Mouse (Mus musculus): Measurements from ENCODE around the gene Zfp655. TPM values are rescaled to one million over a fixed set of nuclear protein-coding genes. Genes with fewer than 3 reads are reported as not detected.

The Zfp655 gene
- polyA plus RNA-seq (2016; fragmentation: Nextera tagmentation; extraction: Ambion mirVana): 36.6 and 39.6 TPM in 2 replicates

- H3K9ac ChIP-seq: peak within 1 kb of the TSS; percentile 99
- under 1% methylated on average over 42 of the region's 42 CpGs for WGBS
- H3K9me3 ChIP-seq: no peaks in the 10 kb centered on the region
- peaks cover 11% of the 10 kb centered on the region; the same call in 1 of the 2 replicates for H3K4me1 ChIP-seq
- no peaks in the 10 kb centered on the region for H3K27me3 ChIP-seq
- peaks cover 30% of the 10 kb centered on the region for H3K36me3 ChIP-seq
- H3K27ac ChIP-seq: peak within 1 kb of the TSS; percentile 86
- peak within 1 kb of the TSS; percentile 92 for H3K4me3 ChIP-seq
- peak within 1 kb of the TSS; percentile 73 for H3K4me2 ChIP-seq (replicated peaks)
- ATAC-seq (ENCODE audit: insufficient number of reproducible peaks, insufficient read depth, low FRiP score, low TSS enrichment): peak; percentile 95
Observed at GRCm38 (mm10) chr5:145231367-145231871, at the start of gene Zfp655. TSS of gene Zfp655 (plus strand) at chr5:145231715.

- Histone ChIP-seq H3K4me1 (peaks cover 11% of the 10 kb centered on the region), H3K9ac (no peak overlapping the region), H3K4me2 (replicated peaks) (no peak overlapping the region), H3K9me3 (no peaks in the 10 kb centered on the region), H3K36me3 (peaks cover 80% of the 10 kb centered on the region), H3K27me3 (no peaks in the 10 kb centered on the region), H3K27ac (no peak overlapping the region), H3K4me3 (no peak overlapping the region)
- 90% methylated on average over 2 of the region's 2 CpGs for WGBS
- ATAC-seq (ENCODE audit: insufficient number of reproducible peaks, insufficient read depth, low FRiP score, low TSS enrichment): no peak
Observed at GRCm38 (mm10) chr5:145185244-145185643, 46.3 kb upstream of the Zfp655 start.

GRCm38 (mm10) chr5:145189416-145189815 is 42.1 kb upstream of the Zfp655 start:
- Histone ChIP-seq H3K27ac (no peak overlapping the region), H3K9me3 (no peaks in the 10 kb centered on the region), H3K27me3 (no peaks in the 10 kb centered on the region), H3K9ac (no peak overlapping the region), H3K36me3 (peaks cover 41% of the 10 kb centered on the region), H3K4me1 (peaks cover 21% of the 10 kb centered on the region), H3K4me2 (replicated peaks) (peak overlapping the region; percentile 66; the same call in 1 of the 2 replicates), H3K4me3 (no peak overlapping the region)
- 96% methylated on average over 6 of the region's 6 CpGs for WGBS
- ATAC-seq (ENCODE audit: insufficient number of reproducible peaks, insufficient read depth, low FRiP score, low TSS enrichment): no peak

- WGBS: 58% methylated on average over 5 of the region's 5 CpGs
Observed at GRCm38 (mm10) chr5:145190373-145190772, 41.1 kb upstream of the Zfp655 start.

GRCm38 (mm10) chr5:145190875-145191798 is 40.4 kb upstream of the Zfp655 start:
- Histone ChIP-seq H3K36me3 (peaks cover 43% of the 10 kb centered on the region), H3K27ac (peak overlapping the region; percentile 85), H3K4me2 (replicated peaks) (peak overlapping the region; percentile 66), H3K9ac (peak overlapping the region; percentile 95), H3K9me3 (no peaks in the 10 kb centered on the region), H3K27me3 (no peaks in the 10 kb centered on the region), H3K4me1 (peaks cover 21% of the 10 kb centered on the region), H3K4me3 (peak overlapping the region; percentile 89)
- WGBS: 1% methylated on average over 41 of the region's 41 CpGs
- ATAC-seq (ENCODE audit: insufficient number of reproducible peaks, insufficient read depth, low FRiP score, low TSS enrichment): peak; percentile 77

More at GRCm38 (mm10) chr5:145190373-145190772, 41.1 kb upstream of the Zfp655 start:
- H3K4me1 ChIP-seq: peaks cover 21% of the 10 kb centered on the region
- peaks cover 43% of the 10 kb centered on the region for H3K36me3 ChIP-seq
- H3K4me2 ChIP-seq (replicated peaks): peak overlapping the region; percentile 66
- H3K9ac ChIP-seq: peak overlapping the region; percentile 95
- peak overlapping the region; percentile 89 for H3K4me3 ChIP-seq
- H3K9me3 ChIP-seq: no peaks in the 10 kb centered on the region
- no peak overlapping the region for H3K27ac ChIP-seq
- no peaks in the 10 kb centered on the region for H3K27me3 ChIP-seq
- no peak for ATAC-seq (ENCODE audit: insufficient number of reproducible peaks, insufficient read depth, low FRiP score, low TSS enrichment)

- no peak for ATAC-seq (ENCODE audit: insufficient number of reproducible peaks, insufficient read depth, low FRiP score, low TSS enrichment)
- H3K4me2 ChIP-seq (replicated peaks): peak within 1 kb of the TSS; percentile 66
- 85% methylated on average over 2 of the region's 2 CpGs for WGBS
- H3K9me3 ChIP-seq: no peaks in the 10 kb centered on the region
- H3K27ac ChIP-seq: peak within 1 kb of the TSS; percentile 85
- H3K4me3 ChIP-seq: peak within 1 kb of the TSS; percentile 89
- peak within 1 kb of the TSS; percentile 95 for H3K9ac ChIP-seq
- H3K4me1 ChIP-seq: peaks cover 21% of the 10 kb centered on the region
- H3K27me3 ChIP-seq: no peaks in the 10 kb centered on the region
- peaks cover 41% of the 10 kb centered on the region for H3K36me3 ChIP-seq
Observed at GRCm38 (mm10) chr5:145191962-145192361, 39.6 kb upstream of the Zfp655 start, which contains the start of gene Atp5j2. TSS of gene Atp5j2 (minus strand) at chr5:145192062.

GRCm38 (mm10) chr5:145200387-145200786 is 31.1 kb upstream of the Zfp655 start:
- peak overlapping the region; percentile 99 for H3K4me2 ChIP-seq (replicated peaks)
- H3K4me1 ChIP-seq: peaks cover 14% of the 10 kb centered on the region
- H3K9me3 ChIP-seq: no peaks in the 10 kb centered on the region
- H3K9ac ChIP-seq: no peak overlapping the region
- H3K4me3 ChIP-seq: no peak overlapping the region
- H3K27me3 ChIP-seq: no peaks in the 10 kb centered on the region
- no peak overlapping the region for H3K27ac ChIP-seq
- H3K36me3 ChIP-seq: peaks cover 13% of the 10 kb centered on the region
- ATAC-seq (ENCODE audit: insufficient number of reproducible peaks, insufficient read depth, low FRiP score, low TSS enrichment): no peak
- 77% methylated on average over 7 of the region's 7 CpGs for WGBS

- Histone ChIP-seq H3K9me3 (no peaks in the 10 kb centered on the region), H3K27ac (peak within 1 kb of the TSS; percentile 63), H3K9ac (peak within 1 kb of the TSS; percentile 79), H3K27me3 (no peaks in the 10 kb centered on the region), H3K4me1 (peaks cover 22% of the 10 kb centered on the region), H3K36me3 (0 out of 2 replicates have a peak, but pooled peaks cover 2% of the 10 kb centered on the region), H3K4me2 (replicated peaks) (peak within 1 kb of the TSS; percentile 99), H3K4me3 (peak within 1 kb of the TSS; percentile 89)
- ATAC-seq (ENCODE audit: insufficient number of reproducible peaks, insufficient read depth, low FRiP score, low TSS enrichment): no peak
- 2% methylated on average over 37 of the region's 37 CpGs for WGBS
Observed at GRCm38 (mm10) chr5:145201321-145201991, 30.1 kb upstream of the Zfp655 start, which contains the start of gene Zkscan14. TSS of gene Zkscan14 (minus strand) at chr5:145201868.

GRCm38 (mm10) chr5:145202446-145202845 is 29.1 kb upstream of the Zfp655 start:
- no peak for ATAC-seq (ENCODE audit: insufficient number of reproducible peaks, insufficient read depth, low FRiP score, low TSS enrichment)
- Histone ChIP-seq H3K9me3 (no peaks in the 10 kb centered on the region), H3K27ac (no peak overlapping the region), H3K27me3 (no peaks in the 10 kb centered on the region), H3K4me2 (replicated peaks) (no peak overlapping the region), H3K4me1 (peaks cover 22% of the 10 kb centered on the region), H3K36me3 (peaks cover 6% of the 10 kb centered on the region; the same call in 1 of the 2 replicates), H3K9ac (no peak overlapping the region), H3K4me3 (no peak overlapping the region)
- 52% methylated on average over 3 of the region's 3 CpGs for WGBS

- Histone ChIP-seq H3K36me3 (peaks cover 14% of the 10 kb centered on the region), H3K4me3 (peak within 1 kb of the TSS; percentile 62), H3K27ac (peak within 1 kb of the TSS; percentile 86), H3K9me3 (no peaks in the 10 kb centered on the region), H3K4me1 (peaks cover 22% of the 10 kb centered on the region), H3K4me2 (replicated peaks) (peak within 1 kb of the TSS; percentile 58), H3K9ac (peak within 1 kb of the TSS; percentile 66), H3K27me3 (no peaks in the 10 kb centered on the region)
- under 1% methylated on average over 22 of the region's 22 CpGs for WGBS
- ATAC-seq (ENCODE audit: insufficient number of reproducible peaks, insufficient read depth, low FRiP score, low TSS enrichment): peak; percentile 96
Observed at GRCm38 (mm10) chr5:145203936-145204691, 27.4 kb upstream of the Zfp655 start, which contains the start of gene Zkscan5. TSS of gene Zkscan5 (plus strand) at chr5:145204562.

Measured in embryonic facial prominence, embryonic 12.5 days (tissue).